Mouse (Mus musculus) c-Kit-positive CD71-positive TER-119-negative erythroid progenitor cells, embryonic 14.5 days (primary cell): Measurements from ENCODE around the gene Mad1l1.

Experiments
- DNase-seq: peaks from one replicate; pipeline ENCODE4 v3.0.0-alpha.2; 2013; ENCODE audit warnings: low read depth

Mad1l1 gene

DNA sequence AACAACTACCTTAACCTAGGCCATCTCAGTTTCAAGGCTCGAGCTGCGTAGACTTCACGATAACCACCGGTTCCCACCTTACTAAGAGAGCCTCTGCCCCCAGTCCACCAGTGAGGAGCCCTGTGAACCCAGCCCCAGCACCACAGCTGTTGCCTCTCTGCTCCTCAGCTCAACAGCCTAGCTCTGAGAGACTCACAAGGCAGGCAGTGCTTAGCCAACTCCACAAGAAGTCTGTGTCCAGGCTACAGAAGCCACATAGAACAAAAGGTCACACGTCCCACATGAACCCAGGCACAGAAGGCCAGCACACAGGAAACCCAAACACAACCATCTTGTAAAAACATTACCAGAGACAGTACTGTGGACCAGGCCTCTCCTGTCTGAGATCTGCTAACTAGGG, 62.7 kb downstream of the Mad1l1 start:
- no peak for DNase-seq

DNA sequence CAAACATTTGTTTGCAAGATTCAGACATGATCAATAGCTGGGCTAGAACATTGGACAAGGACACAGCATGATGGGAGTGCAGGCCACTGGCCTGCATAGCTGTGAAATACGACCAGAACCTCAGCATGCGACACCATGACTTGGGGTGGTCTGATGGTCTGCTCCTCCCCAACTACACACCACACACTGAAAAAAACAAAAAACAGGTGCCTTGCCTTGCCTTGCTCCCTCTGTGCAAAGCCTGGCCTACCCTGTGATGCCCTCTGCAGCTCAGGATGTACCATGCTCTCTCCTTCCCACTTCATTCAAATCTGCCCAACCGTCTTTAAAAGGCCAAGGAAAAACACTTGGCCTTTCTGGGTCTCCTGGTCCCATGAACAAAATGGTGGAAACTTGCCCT, 63.3 kb downstream of the Mad1l1 start:
- DNase-seq, result no peak

DNA sequence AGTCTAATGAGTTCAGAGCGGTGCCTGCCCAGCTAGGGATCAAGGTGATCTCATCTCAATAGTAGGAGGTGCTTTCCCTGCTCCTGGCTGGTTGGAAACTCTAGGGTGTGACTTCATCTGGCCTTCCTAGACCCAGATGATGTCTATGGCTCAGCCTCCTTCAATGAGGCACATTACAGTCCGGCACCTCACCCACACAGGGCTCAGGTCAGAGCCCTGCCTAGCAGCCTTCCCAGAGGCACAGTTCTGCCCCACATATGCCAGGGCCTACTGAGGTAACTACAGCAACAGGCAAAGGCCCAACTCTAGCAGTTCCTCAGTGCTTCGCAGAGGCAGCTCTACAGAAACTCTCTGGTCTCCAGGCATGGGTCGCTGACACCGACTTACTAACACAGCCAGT, 63.9 kb downstream of the Mad1l1 start:
- DNase-seq, result no peak

DNA sequence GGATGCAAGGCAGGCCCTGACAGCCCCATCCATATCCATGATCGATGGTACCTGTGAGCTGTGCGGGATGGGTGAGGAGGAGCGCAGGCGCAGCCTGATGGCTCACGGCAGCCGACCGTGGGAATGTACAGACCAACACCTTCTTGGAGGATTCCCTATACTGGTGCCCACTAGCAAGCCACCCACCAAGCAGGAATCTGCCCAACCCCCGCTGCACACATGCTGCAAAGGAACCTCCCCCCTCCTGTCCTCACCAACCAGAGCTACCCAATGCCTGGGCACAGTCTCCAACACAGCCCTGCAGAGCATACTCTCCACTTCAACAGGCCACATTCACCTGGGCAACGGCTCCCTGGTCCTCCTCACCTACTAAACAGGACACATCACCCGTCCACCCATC, 64.7 kb downstream of the Mad1l1 start:
- no peak for DNase-seq

- no peak for DNase-seq
These were observed 66.1 kb downstream of the Mad1l1 start for GRCm38 (mm10) chr5:140255265-140255664.

DNA sequence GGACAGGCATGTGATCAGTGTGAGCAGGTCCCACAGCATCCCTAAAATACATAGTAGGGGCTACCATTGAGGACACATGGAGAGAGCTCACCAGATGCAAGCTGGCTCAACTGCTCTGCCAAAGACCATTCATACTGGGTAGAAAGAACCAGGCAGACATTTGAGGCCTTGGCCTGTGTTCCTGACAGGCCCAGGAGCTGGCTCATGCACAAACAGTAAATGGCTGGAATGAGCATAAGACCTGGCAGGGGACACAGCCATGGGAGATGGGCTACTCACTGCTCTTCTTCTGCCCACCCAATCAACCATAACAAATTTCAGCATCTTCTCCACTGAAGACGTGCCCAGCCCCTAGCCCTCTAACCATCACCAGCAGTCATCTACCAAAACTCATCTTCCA, 66.7 kb downstream of the Mad1l1 start:
- DNase-seq, result no peak

GRCm38 (mm10) chr5:140251989-140252388, 69.4 kb downstream of the Mad1l1 start:
- DNase-seq, result no peak

DNA sequence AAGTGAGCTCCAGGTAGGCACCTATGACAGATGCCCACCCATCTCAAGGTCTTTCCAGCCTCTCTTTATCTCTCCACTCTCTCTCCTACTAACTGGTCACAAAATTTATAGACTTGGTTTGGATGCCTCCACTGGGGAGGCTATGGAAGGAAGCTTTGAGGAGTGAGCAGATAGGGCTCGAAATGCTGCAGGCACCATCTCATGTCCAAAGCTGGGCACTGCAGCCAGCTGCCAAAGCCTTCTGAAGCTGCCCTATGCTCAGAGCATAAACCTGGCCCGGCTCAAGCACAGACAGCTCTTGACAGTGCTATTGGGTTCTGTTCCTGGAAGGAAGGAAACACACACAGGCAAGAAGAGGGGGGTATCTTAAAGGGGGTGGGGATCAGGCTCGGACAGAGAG, 71.0 kb downstream of the Mad1l1 start:
- DNase-seq, result no peak

DNA sequence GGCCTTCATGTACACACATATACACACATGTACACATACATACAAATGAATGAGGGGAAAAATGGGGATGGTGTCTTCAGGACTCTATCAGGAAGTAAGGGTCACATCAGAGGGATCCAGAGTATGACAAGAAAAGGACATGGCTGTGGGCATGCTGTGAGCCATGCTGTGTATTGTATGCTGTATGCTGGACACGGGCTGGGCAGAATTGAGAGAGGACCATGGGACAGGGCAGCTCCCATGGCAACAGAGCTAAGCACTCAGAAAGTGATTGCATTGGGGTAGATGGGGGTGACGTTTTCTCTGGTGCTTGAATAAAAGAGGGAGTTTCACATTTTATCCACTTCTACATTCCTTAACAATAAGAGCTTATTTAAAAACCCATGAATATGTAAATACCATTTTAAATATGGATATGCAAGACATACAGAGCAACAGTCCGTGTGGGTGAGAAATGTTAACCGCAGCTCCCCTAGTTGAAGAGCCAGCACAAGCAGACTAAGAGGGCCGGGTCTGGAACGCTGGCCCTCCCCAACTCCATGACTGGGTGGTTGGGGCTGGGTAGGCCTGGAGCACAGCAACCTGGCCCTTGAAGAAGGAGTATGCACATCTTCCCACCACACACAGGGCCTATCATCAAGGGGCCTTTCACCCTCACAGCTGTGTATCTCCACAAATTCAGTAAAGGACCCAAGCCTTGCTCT, 71.8 kb downstream of the Mad1l1 start:
- DNase-seq, result no peak

- DNase-seq, result no peak
These were observed 73.3 kb downstream of the Mad1l1 start for GRCm38 (mm10) chr5:140248101-140248500.

DNA sequence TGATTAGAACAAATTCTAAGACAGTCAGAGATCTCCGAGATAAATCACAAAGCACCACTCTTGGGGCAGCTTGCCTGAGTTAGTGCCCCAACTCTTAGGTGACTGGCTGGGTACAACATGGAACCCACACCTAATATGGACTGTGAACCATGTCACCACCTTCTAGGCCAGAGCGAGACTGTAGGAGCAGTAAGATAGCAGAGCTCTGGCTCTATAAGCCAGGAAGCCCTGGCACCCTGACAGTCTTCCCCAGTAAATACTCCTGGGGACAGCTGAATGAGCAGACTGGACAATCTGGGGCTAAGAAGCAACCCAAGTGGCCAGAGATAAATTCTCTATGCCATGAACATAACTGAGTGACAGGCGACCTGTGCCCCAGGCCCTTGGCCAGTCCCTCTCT, 81.1 kb downstream of the Mad1l1 start:
- DNase-seq, result no peak

- DNase-seq, result no peak
These were observed 82.5 kb downstream of the Mad1l1 start for GRCm38 (mm10) chr5:140238880-140239279.

GRCm38 (mm10) chr5:140230818-140231217, 90.5 kb downstream of the Mad1l1 start:
- no peak for DNase-seq

DNA sequence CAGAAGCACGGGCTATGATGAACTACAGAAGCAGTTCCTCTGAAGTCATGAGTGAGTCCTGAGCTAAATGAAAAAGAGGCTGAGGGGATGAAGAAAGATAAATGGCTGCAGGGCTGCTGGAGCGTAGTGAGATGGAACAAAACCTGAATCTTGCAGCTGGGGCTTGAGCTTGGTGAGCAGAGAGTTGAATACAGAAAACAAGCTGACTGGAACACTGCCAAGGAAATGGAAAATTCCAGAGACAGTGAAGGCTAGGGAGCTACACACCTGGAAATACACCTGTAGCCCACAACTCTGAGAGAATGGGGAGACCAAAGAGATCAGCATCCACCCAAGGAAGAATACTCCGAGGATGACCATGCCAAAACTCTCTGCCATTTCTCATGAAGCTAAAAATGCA, 93.0 kb downstream of the Mad1l1 start:
- no peak for DNase-seq

- no peak for DNase-seq
These were observed 94.5 kb downstream of the Mad1l1 start for GRCm38 (mm10) chr5:140226871-140227270.

- DNase-seq, result no peak
These were observed 95.5 kb downstream of the Mad1l1 start for GRCm38 (mm10) chr5:140225881-140226280.

DNA sequence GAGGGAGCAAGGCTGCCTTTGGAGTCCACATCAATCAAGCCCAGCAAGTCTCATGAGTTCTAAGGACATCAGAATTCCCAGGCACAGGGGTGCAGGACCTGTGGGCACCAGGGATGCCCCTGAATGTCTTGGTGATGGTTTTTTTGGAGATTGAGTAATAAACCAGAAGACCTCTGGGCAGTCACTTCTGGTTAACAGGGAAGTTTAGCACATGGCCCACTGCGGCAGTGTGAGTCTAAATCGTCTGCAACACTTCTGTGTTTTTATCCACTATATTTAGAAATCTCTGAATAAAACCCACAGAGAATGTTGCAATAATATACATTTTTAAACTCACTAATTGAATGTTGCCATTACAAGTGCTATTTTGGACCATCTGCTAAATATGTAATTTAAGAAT, 96.2 kb downstream of the Mad1l1 start:
- no peak for DNase-seq

GRCm38 (mm10) chr5:140223070-140224053, 98.0 kb downstream of the Mad1l1 start:
- DNase-seq, result no peak

DNA sequence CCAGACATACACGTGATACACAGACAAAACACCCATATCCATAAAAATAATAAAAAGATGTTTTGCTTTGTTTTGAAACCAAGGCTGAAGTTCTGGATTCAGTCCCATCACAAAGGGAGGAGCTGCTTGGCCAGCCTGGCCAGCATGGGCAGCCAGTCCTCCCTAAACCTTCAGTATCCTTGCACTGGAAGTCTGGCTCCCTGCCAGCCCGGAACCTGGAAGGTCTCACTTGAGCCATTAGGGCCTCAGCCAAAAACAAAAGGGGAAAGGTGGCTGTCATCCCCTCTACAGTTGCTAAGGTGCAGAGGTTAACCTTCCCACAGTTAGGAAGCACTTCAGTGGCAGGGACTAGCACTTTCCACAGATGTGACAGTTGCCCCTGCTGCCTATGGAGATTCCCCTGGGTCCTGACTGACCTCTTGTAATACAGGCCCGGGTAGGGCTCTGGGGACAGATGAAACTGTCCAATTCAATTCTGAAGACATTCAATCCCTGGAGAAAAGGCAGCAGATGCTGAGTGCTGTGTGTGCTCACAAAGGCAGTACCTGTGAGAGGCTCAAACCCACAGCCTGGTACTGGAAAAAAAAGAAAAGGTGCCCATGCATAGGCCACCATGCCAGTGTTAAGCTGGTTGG, 100.2 kb downstream of the Mad1l1 start:
- no peak for DNase-seq

GRCm38 (mm10) chr5:140219252-140219651, 102.1 kb downstream of the Mad1l1 start:
- DNase-seq, result no peak

GRCm38 (mm10) chr5:140217900-140218299, 103.5 kb downstream of the Mad1l1 start:
- peak; percentile 14 for DNase-seq

DNA sequence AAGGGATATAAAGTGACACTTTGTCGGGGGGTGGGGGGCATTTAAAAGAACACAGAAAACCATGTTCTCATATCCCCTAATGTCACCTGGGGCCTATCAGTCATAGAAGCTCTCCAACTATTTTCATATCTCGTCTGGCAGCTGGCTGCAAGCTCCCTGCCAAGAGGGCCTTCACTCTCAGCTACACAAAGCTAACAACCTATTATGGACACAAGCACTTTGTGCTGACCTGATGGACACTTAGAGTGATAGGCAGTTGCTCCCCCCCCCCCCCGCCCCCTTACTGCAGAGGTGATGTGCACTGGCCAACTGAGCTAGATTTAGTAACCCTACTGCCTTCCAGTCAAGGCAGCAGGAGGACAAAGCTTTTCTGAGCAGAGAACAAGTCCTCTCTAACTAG, 104.3 kb downstream of the Mad1l1 start:
- no peak for DNase-seq
